Mouse (Mus musculus) cerebellum, adult 11 months (tissue): ENCODE results near the gene Tctex1d4.

Source experiments
- DNase-seq: peaks from one replicate; pipeline ENCODE4 v3.0.0; 2022

Gene Tctex1d4

DNA sequence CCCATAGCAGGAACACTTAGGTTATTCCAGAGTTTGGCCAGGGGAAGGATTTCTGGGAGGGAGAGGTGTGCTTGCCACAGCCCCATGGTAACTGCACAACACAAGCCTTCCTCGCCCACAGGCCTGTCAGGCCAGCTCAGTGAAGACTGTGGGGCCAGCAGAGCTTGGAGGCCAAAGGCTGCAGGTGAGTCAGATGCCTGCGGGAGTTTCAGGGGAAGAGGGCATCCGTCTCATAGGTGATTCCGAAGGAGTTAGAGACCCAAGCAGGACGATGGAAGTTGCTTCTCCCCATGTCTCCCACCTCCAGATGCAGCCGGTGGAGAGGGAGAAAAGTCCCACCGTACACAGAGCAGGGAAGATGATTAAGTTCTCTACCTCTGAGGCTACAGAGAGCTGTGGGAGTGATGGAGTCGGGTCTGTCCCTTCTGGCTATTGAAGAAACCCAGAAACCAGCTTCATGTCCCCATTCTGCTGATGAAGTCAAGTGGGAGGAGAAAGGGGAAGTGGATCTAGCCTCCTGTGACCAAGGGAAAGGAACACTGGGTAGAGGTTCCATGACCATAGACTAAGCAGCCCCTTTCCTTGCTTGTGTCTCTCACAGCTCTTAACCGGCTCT lies at the start of gene Tctex1d4:
Tctex1d4 (plus strand) TSS at position 120 of the 616 bp plus-strand sequence.
- no peak for DNase-seq

DNA sequence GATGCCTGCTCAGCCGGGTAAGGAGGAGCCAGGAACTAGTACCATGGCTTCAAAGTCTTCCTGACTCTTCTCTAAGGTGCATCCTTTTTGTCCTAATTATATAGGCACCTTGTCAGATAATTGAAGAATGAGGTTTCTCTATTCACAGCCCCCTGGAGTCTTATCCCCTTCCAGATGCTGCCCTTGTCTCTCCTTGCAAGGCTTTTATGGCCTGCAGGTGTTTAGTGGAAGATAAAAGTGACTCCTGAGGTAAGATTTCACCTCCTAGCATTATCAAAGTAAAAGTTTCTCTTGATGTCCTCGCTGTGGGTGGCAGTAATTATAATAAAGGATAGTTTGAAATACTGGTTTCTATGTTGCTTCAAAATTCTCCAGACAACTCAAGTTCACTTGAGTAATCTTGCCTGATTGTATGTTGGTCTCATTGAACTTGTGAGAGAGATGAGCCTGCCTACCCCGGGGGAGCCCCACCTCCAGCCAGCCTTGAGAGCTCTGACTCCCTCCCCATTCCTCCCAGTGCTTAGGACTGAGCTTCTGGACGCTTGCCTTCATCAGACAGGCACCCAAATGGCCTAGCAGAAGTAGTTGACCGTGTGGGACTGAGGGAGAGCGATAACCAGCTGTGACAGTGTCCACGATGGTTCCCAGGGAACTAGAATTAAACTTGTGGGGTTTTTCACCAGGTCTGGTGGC lies 38.5 kb upstream of the Tctex1d4 start:
- no peak for DNase-seq

- DNase-seq, result no peak
Observed at GRCm38 (mm10) chr4:117090586-117090985, 36.0 kb upstream of the Tctex1d4 start.

DNA sequence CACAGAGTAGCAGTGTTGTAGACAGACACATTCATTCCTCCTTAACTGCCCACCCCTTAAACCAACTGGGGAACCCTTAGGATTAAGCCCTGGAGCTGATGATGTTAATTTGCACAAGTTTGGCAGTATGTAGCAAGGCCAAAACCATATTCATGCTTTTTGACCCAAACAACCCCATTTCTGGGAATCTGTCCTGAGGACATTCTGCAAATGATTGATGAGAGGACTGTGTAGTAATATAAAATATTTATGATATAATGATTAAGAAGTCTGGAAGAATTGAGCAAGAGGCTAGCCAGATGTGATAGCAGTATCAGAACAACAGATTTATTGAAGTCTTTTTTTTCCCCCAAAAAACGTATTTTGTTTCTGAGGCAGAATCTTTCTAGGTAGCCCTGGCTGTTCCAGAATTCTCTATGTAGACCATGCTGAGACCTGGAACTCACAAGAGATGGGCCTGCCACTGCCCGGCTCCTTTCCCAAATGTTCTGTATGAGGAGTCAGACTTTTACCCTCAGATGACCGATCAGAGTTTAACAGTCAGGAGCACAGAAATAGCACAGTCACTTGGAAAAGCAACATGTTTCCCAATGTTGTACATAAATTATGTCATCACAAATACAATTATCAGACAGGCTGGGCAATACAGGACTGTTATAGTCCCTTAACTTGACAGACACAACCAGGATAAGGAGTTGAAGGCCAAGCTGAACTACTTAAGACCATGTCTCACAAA lies 31.8 kb upstream of the Tctex1d4 start:
- DNase-seq, result no peak

- DNase-seq, result peak; percentile 22
Observed at GRCm38 (mm10) chr4:117095551-117096452, 30.8 kb upstream of the Tctex1d4 start, which contains the start of gene Ptch2. Gene Ptch2 (plus strand): TSS chr4:117096075.

DNA sequence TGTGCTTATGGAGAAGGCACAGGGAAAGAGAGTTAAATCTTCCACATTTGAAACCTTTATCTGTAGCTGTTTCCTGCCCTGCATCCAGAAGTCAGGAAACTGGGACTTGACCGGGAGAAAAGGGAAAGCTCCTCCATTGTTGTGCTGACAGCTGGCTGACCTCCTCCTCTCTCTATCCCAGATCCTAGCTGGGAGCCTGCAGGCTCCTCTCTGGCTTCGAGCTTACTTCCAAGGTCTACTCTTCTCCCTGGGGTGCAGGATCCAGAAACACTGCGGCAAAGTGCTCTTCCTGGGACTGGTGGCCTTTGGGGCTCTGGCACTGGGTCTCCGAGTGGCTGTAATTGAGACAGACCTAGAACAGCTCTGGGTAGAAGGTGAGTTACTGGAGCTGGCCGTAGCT lies 29.9 kb upstream of the Tctex1d4 start:
- DNase-seq, result no peak

DNA sequence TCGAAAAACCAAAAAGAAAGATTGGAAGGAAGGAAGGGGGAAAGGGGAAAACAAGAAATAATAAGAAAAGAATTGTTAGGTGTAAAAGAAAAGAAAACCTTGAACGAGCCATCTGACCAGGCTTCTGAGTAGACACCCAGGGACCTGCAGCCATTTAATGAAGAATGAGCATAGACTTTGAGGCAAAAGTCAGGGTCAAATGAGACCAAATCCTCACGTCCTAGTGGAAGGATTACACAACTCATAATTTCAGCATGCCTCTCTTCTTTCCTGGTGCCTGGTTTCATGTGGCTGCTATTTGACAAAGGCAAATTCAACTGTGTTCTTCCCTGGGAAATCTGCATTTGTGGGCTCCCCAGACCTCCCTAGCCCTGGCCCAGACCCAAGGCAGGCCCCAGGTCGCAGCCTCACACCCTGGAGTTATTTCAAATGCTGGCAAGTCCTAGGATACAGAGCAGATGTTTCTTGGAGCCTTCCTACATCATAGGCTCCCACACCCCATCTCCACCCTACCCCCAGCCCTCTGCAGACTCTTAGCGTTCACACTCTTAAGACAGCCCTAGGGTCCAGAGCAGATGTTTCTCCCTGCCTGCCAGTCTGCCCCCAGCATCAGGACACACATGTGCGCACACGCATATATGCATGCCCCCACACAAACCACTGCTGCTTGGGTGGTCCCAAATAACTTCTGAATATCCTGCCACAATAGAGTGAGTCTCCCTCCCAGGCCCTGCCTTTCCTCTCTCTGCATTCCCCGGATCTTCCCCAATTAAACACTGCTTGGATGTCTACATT lies 28.4 kb upstream of the Tctex1d4 start:
- DNase-seq, result no peak

DNA sequence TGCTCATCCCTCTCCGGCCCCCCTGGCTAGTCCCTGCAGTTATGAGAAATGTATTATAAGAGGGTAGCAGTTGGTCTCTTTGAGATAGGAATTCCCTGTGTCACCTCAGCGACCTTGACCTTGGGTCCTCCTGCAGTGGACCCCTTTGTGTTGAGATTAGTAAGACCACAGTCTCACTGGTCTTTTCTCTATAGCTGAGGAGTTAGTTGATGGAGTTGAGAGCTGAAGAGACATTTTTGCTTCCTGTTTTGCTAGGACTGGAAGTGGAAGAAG lies 27.9 kb upstream of the Tctex1d4 start:
- no peak for DNase-seq

DNA sequence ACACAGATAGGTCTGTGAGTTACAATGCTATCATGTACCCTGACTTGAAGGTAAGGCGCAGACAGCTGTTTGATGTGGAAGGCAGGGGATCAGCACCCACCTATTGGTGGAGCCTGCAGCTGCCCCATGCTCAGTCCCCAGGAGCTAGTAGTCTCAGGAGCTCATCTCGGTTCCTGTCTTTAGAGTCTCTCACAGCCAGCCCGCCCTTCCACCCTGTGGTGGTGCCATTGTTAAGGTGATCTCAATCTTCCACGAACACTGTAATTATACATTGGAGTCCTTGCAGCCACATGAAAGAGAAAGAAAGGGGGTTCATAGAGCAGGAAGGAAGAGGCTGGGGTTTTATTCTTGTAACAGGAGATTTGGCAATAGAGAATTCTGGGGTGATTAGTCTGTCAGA lies 26.6 kb upstream of the Tctex1d4 start:
- no peak for DNase-seq

GRCm38 (mm10) chr4:117101218-117101617 lies 25.4 kb upstream of the Tctex1d4 start:
- DNase-seq, result no peak

DNA sequence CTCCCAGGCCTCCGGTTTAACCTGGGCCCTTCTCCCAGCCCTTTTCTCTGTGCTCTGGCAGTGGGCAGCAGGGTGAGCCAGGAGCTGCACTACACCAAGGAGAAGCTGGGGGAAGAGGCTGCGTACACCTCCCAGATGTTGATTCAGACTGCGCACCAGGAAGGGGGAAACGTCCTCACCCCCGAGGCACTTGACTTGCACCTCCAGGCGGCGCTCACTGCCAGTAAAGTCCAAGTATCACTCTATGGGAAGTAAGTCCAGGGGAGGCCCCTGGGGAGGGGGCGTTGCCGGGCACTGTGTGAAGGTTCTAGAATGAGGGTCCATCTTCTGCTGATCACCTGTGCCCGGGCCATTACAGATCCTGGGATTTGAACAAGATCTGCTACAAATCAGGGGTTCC lies 21.9 kb upstream of the Tctex1d4 start:
- no peak for DNase-seq

DNA sequence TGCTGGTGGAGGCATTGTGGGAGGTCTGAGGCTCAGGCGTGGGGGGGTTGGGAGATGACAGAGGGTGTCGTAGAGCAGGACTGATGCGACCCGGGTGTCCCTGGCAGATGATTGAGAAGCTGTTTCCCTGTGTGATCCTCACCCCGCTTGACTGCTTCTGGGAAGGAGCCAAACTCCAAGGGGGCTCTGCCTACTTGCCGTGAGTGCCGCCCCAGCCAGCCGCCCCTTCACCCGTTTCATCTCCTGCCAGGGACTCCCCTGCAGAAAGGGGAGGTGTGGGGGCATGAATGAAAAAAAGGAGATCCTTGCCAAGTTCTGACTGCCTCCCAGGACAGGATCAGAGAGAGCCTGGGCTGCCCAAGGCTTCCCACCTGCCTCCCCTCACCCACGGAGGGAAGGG lies 21.5 kb upstream of the Tctex1d4 start:
- no peak for DNase-seq

- no peak for DNase-seq
Observed at GRCm38 (mm10) chr4:117107813-117108523, 18.6 kb upstream of the Tctex1d4 start.

- no peak for DNase-seq
Observed at GRCm38 (mm10) chr4:117108524-117108849, 18.1 kb upstream of the Tctex1d4 start.

DNA sequence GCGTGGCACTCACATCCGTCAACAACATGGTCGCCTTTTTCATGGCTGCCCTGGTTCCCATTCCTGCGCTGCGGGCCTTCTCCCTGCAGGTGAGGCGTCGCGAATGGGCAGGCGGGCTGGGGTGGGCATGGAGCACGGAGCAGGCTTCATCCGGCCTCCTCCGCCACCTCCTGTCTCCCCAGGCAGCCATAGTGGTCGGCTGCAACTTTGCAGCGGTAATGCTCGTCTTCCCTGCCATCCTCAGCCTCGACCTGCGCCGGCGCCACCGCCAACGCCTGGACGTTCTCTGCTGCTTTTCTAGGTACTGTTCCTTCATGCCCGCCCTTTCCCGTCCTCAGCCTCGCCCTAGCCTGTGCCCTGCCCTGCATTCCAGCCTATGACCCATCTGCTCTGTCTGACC lies 17.3 kb upstream of the Tctex1d4 start:
- no peak for DNase-seq

DNA sequence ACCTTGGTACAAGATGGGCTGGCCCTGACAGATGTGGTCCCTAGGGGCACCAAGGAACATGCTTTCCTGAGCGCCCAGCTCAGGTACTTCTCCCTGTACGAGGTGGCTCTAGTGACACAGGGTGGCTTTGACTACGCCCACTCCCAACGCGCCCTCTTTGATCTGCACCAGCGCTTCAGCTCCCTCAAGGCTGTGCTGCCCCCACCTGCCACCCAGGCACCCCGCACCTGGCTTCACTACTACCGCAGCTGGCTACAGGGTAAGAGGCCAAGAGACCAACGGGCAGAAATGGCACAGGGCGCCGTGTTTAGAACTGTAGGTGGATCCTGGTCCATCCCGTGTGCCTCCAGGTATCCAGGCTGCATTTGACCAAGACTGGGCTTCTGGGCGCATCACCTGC lies 16.3 kb upstream of the Tctex1d4 start:
- DNase-seq, result no peak

DNA sequence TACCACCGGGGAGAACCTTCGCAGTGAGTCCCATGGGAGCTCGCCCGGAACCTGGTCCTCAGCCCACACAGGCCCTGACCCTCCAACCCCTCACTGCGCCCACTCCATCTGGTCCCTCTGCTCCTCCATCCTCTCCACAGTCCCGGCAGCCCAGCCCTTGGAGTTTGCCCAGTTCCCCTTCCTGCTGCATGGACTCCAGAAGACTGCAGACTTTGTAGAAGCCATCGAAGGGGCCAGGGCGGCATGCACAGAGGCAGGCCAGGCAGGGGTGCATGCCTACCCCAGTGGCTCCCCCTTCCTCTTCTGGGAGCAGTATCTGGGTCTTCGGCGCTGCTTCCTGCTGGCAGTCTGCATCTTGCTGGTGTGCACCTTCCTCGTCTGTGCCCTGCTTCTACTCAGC lies 15.6 kb upstream of the Tctex1d4 start:
- DNase-seq, result no peak

GRCm38 (mm10) chr4:117113237-117113636 lies 13.4 kb upstream of the Tctex1d4 start:
- no peak for DNase-seq

DNA sequence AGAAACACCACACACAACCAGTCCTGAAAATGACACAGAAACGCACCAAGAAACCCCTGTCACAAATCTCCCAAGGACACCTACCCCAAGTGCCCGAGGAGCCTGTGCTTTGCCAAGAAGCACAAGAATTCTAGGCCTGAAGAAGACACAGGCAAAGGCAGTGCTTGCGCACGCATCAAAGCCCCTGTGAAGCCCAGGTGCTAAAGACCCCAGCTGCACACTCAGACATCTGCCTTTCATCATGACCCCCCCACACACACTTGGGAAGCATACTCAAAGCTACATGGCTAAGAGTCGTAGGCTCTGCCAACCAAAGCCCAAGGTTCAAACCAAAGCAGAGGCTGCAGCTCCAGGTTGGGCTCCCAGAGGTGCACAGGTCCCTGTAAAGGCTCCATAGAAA lies 11.0 kb upstream of the Tctex1d4 start:
- DNase-seq, result no peak

DNA sequence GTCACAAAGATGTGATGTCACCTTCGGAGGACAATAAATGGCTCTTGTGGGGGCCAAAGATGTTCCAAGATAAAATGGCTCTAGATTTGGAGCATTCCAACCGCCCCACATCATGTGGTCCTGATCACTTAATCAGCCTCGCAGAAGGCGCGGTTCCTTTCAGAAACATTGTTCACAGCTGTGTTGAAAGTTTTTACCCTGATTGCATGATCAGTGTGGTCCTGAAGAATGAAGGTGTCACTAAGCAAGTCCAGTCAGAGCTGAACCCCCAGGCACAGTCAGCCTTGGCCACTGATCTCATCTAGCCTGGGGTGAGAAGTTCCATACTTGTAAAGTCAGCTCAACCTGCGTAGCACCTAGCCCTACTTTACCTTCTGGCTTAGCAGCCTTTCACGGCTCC lies 8.7 kb upstream of the Tctex1d4 start:
- no peak for DNase-seq

- DNase-seq, result no peak
Observed at GRCm38 (mm10) chr4:117119636-117120035, 7.0 kb upstream of the Tctex1d4 start.

GRCm38 (mm10) chr4:117120052-117120444 lies 6.5 kb upstream of the Tctex1d4 start:
- no peak for DNase-seq
